Mouse (Mus musculus) megakaryocyte, adult 5-6 weeks (primary cell): ENCODE results near the gene Dyx1c1. TPM values are rescaled to one million over a fixed set of nuclear protein-coding genes. Genes with fewer than 3 reads are reported as not detected.

Experiments used
- ATAC-seq: 2 replicates; pipeline ENCODE4 v1.8.0; 2016; ENCODE audit warnings: mild to moderate bottlenecking, inconsistent platforms; ENCODE audit not compliant: poor library complexity, severe bottlenecking
- total RNA-seq, 2 experiments: library from RNA; stranded (forward) in 1 of 2; stranded (reverse) in 1 of 2; fragments of 153-499, 151-499 nt in 1 of 2; fragments of 221-1000, 200-1000 nt in 1 of 2; gene quantifications; 2 replicates each; pipeline versions ENCODE4 v1.2.3 to v1.2.4; 2015 to 2017

Gene Dyx1c1
- total RNA-seq (2015) (0.25 and 0.68 TPM in 2 replicates), total RNA-seq (2017) (0.18 and 0.33 TPM in 2 replicates)

DNA sequence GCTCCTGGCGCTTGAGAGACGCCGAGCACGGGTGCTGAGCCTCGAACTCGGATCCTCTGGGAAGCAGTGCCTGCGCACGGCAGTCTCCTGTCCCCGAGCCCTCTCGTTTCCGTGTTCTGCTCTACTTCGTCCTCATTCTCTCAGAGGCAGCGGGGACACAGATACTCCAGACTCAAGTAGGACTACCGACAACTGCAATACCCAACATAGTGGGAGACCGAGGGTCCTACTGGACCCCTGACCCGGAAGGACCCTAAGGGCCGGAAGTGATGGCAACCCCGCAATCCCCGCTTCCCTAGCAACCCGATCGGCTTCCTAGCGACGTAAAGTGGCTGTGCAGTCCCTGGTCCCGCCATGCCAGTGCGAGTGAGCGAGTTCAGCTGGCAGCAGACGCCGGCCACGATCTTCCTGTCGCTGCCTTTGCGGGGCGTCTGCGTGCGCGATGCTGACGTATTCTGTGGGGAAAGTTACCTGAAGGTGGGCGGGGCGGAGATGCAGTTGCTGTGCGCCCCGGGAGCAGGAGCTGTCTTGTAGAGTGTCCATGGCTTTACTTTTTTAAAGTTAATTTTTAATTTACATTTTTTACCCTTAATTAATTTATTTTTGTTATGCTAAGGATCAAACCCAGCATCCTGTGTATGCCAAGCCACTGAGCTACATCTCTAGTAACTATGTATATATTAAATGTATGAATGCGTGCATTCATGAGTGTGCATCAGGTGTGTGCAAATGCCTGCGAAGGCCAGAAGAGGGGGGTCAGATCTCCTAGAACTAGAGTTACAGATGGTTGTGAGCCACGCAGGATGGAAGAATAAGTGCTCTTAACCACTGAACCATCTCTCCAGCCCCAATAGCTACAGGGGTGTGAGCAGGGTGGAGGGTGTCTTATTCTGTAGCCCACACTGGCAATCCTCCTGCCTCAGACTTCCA, at the start of gene Dyx1c1, which contains the start of gene Gm44503:
Gene Dyx1c1 (plus strand): TSS at position 265 of the 930 bp plus-strand sequence.
Gene Gm44503 (plus strand): TSS at position 332 of the 930 bp plus-strand sequence.
- peak; percentile 95 for ATAC-seq

DNA sequence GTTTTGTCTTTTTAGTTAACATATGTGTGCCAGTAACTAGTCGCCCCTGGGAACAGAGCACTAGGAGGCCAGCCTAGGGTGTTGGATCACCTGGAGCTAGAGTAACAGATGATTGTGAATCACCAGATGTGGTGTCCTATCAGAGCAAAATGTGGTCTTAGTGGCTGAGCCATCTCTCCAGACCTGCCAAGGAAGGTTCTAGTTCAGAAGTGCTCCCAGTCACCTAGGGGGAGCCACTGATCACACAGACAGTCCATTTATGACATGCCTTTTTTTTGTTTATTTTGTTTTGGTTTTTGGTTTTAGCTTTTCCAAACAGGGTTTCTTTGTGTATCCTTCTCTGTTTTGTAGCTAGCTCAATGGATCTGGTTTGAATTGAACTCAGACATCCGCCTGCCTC, 47.2 kb upstream of the Dyx1c1 start:
- no peak for ATAC-seq

DNA sequence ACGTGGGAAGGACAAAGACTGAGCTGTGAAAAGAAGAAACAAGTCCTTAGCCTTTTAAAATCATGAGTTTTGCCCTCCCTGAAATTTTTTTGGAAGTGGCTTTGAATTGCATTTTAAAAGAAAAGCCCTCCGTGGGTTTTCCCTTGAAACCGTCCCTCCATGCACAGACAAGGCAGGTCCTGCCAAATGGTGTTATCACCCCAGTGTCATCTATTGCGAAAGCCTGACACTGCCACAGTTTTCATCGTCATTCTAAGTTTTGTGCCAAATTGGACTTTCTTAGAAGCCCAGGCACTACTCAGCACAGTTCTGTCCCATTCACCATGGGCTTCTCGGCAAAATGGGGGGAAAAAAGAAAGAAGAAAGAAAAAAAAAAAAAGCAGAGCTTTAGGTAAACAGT, 45.0 kb upstream of the Dyx1c1 start:
- no peak for ATAC-seq

DNA sequence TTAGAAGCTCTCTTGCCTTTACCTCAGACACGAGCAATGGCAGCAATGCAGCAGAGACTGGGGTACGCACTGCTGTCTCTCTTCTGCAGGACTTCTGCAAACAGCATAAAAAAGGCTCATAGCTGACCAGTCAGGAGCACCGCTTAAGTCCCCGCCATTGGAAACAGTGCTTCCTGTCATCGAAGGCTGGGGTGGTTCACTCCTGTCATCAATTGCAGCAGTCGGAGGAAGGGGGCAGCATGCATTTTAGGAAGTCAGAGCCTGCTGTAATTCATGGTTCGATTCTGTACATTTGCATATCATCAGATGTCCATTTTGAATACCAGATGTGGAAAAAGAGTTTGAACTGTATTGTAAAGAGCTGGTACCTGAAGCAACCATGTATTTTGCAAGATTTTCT, 42.9 kb upstream of the Dyx1c1 start:
- no peak for ATAC-seq

DNA sequence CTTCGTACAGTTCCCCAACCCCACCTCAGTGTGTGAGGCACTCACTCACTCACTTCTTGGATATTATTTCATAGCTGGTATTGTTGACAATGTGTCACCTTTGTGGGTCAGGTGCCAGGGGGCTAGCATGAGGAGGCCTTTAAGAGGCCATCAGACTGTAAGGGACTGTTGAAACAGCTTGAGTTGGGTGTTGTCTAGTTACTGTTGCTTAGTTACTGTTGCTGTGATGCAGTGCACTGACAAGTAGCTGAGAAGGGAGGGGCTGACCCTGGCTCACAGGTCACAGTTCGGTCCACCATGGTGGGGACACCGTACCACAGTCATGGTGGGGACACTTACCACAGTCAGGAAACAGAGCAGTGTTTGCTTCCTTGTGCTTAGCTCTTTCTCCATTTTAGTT, 35.5 kb upstream of the Dyx1c1 start:
- no peak for ATAC-seq

DNA sequence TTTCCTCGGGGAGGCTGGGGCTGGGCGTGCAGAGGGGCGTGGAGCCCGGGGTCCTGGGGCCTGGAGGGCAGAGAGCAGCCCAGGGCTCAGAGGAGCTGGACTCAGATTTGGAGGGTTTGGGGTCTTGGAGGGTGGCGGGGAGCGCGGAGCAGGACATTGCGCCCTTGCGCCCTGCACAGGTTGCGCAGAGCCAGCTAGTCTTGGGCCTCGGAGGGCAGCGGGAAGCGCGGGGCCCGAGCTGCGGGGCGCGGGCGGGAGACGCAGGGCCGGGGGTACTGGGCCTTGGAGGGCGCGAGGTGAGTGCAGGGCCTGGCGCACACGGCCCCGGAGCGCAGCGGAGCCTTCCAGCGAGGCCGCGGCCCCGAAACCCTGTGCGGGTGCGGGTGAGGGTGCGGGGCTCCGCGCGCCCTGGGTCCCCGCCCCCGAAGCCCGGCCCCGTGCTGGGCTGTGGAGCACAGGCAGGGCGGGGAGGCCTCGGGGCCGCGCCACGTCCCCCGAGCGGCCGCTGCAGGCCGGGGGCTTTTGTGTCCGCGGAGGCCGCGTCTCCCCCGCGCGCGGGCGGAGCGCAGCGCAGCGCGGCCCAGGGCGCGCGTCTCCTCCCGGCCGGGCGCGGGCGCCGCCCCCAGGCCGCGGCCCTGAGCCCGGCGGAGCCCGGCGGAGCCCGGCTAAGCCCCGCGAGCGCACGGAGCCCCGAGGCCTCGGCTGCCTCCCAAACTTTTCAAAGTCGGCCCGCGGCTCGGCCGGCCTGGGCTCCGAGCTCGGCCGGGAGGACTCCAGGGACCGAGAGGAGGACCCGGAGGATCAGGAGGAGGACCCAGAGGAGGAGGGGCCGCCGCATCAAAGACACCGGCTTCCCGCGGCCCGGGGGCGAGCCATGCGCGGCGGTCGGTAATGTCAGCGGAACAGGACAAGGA, 33.3 kb upstream of the Dyx1c1 start, which contains the start of gene Pygo1:
Gene Pygo1 (plus strand): TSS at position 625 of the 914 bp plus-strand sequence.
- ATAC-seq = no peak

DNA sequence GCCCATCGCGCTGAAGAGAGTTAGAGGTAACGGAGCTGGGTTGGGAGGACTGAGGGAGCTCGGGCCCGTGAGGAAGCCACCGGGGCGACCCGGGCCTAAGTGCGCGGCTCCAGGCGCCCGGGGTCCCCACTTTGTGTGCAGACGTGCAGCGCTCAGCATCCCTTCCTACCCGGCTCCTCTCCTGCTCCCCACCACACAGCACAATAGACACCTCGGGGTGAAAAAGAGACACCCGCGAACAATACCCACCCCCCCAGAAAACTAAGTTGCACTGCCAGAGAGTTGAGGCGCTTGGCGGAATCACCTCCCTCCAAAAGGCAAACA, 32.7 kb upstream of the Dyx1c1 start:
- ATAC-seq = no peak

DNA sequence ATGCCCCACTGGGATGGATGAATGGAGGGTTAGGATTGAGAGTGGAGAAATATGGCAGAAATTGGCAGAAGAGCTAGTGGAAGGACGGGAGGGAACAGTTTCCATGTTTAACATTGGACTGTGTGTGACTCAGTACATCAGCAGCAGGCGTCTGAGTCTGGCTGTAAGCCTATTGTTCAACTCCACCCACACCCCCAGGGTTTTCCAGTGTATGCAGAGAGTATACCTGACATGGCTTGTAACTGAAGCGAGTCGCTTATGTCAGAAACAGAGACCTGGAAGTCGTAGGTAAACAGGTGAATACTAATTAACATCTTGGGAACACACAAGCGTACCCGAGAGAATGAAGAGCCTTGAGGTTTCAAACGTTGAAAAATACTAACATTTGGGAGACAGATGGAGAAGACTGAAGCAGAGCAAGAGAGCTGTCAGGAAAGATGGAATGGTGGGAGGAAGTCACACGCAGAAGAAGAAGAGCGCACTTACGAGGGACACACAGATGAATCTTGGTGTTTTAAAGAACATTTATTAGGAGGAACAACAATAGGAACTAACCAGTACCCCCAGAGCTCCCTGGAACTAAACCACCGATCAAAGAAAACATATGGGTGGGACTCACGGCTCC, 27.3 kb upstream of the Dyx1c1 start:
- ATAC-seq = no peak

DNA sequence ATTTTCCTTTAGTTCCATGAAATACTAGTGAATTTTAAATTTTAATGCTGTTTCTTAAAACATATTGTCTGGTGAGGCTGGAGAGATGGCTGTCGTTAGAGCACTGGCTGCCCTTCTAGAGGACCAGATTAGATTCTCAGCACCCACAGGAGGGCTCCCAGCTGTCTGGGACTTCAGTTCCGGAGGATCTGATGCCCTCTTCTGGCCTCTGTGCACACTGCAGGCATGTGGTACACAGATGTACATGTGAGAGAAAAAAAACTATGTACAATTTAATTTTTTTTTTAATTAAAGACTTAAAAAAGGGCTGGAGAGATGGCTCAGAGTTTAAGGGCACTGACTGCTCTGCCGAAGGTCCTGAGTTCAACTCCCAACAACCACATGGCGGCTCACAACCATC, 23.3 kb upstream of the Dyx1c1 start:
- no peak for ATAC-seq

DNA sequence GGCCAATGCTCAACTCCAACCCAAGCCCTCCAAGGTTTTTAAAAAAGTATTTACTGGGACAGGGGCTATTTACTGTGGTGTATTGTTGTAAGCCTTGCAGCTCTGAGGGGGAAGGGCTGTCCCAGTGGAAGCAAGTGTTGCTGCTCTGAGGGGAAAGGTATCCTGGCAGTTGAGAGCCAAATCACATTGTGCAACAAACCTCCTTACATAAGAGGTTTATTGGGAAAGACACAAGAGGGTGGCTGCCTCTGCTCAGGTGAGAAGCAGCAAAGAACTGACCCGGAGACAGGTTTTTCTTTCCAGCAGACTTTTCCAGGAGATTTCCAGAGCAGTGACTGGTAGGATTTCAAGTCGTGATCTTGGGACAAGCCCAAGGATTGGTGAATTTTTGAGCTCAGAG, 22.3 kb upstream of the Dyx1c1 start:
- ATAC-seq = no peak

DNA sequence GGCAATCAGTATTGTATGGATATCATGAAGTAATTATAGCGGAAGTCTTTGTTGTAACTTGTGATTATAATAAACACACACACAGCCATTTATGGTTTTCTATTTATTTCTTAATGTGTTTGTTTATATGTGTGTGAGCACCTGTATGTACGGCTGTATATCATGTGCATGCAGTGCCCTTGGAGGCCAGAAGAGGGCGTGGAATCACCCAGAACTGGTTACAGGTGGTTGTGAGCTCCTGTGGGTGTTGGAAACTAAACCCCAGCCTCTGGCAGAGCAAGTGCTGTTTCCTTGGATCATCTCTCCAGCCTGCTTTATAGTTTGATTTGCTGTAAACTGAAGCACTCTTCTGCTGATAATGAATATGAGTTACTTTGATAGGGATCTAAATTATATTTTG, 15.2 kb upstream of the Dyx1c1 start:
- no peak for ATAC-seq

DNA sequence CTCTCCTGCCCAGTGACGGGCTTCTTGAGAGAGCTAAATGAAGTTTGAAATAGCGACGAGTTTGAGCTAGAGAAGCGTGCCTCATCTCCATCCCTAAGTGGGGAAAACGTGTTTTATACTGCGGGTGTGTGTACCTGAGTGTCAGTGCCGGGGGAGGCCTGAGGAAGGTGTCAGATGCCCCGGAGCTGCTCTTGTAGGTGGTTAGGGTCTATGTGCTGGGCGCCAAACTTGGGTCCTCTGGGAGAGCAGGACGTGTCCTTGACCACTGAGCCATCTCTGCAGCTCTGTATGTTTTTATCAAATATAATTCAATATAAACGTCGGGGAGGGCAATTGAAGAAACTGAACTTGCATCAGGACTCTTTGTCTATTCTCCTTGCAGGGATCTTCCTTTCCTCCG, 14.3 kb upstream of the Dyx1c1 start:
- no peak for ATAC-seq

DNA sequence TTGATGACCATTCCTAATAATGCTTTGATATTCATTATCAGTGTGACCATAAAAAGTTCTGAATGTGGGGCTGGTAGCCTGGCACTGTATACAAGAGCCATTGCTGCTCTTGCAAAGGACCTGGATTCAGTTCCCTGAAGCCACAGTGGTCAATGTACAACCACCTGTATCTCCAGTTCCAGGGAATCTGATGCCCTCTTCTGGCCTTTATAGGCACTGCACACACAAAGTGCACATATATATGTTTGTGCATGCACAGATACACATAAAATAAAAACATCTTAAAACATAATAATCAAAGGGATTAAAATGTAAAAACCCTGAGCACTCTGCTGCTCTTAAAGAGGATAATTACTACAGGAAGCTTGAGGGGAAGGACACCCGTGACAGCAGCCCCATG, 11.6 kb upstream of the Dyx1c1 start:
- no peak for ATAC-seq

DNA sequence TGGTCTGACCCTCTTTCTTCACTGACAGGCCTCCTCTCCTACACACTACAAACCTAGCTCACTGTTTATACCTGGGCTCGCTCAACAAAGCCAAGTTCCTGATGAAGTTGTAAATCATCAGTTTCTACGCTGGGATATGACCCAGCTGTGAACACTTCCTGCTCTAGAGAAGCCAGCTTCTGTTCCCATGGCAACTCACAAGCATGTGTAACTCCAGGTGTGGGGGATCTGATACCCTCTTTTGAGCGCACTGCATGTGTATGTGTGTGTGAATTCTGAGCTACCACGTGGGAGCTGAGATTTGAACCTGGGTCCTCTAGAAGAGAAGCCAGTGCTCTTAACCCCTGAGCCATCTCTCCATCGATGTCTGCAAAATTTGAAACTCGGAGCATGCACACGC, 9.0 kb upstream of the Dyx1c1 start:
- no peak for ATAC-seq

DNA sequence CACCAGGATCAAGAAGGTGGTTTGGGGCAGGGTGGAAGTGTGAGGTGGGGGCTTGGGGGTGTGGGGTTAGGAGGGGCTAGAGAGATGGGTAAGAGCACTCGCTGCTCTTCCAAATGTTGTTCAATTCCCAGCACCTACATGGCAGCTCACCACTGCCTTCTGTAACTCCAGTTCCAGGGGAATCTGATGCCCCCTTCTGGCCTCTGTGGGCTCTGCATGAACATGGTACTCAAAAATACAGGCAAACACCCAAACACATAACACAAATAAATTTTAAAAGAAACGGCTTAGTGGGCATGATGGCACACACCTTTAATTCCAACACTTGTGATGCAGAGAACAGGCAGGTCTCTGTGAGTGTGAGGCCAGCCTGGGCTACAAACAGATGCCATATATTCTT, 3.8 kb upstream of the Dyx1c1 start:
- no peak for ATAC-seq

DNA sequence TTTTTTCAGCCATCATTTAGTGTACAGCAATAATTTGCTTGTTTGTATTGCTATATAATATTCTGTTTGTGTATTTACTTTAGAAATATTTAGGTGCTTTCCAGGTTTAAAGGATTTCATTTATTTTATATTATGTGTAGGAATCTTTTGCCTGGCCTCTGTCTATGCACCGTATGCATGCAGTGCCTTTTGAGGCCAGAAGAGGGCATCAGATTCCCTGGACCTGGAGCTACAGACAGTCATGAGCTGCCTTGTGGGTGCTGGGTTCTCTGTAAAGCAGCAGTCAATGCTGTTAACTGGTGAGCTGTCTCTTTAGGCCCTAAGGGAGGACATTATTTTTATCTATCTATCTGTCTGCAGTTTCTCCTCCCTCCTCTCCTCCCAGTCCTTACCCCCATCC, 3.0 kb upstream of the Dyx1c1 start:
- ATAC-seq = peak; percentile 59

DNA sequence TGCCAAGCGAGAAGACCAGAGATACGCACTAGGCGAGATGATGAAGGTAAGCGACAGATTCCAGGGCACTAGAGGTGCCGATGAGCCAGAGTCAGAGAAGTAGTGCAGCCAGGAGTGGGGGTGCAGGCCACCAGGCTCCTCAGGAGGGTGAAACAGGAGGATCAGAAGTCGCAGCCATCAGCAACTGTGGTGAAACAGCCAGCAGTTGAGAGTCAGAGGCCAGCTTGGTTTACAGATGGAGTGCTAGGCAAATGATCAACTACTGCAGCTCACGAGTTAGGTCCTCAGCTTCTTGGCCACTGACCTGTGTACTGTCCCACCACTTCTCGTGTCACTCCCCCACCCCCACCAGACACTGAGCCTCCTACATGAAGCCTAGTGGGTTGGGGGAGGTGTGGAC, 2.8 kb downstream of the Dyx1c1 start:
- ATAC-seq = no peak

DNA sequence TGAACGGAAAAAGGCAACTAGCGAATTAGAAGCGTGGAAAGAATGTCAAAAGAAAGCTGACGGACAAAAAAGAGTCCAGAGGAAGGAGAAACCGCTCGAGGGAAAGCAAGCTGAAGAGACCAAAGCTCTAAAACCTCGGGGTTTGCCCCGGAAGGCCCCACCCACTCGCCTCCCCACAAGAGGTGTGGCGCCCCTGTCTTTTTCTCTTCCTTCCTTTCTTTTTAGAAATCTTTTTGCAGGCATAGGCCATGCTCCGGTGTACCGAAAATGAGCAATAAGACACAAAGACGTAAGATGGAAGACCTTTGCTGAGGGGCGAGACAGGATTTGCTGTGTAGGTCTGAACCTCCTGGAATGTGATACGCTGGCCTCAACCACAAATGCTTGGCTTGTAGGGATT, 3.4 kb downstream of the Dyx1c1 start:
- no peak for ATAC-seq

DNA sequence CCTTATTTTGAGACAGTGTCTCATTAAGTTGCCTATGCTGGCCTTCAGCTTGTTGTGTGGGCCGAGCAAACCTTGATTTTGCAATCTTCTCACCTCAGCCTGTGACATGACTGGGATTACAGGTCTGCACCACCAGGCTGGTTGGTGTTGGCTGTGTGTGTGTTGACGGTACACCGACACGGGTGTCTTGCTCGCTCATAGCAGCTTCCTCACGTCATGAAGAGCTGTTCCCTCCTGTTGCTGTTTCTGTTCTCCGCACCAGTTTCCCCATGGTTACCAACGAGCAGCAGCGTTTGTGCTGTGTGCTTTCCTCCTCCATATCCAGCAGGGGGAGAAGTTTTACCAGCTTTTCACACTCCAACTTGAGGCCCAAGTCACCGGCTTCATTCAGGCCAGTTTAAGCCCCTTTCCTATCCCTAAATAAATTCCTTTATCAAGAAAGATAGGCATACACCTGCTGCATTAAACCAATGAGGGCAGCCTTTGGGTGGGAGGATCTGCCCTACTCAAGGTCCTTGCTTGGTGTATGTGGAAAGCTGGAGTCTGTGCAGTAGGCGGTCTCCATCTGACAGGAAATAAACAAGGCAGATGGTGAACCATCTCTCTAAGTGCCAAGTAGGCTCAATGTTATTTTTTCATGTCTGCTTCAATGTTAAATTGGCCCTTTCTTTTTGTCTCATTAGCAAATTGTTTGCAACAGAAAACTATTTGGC, 9.9 kb downstream of the Dyx1c1 start:
- ATAC-seq = peak; percentile 81

DNA sequence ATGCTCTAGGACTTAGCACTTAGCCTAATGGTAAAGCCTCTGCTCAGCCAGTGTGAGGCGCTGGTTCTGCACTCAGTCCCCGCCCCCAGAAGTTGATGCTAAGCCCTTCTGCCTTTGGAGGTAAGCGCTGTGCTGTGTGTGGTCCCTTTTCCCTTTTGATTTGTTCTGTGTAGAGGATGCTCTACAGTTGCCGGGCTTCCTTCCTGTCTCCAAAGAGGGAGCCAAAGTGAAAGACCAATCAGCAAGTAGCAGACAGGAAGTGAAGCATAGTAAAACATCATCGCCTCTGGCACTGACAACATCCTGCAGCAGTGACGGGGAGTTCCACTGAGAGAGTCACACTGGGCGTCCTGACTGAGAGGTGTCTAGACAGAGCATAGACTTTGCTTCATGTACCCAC, 11.3 kb downstream of the Dyx1c1 start:
- ATAC-seq = peak; percentile 54

DNA sequence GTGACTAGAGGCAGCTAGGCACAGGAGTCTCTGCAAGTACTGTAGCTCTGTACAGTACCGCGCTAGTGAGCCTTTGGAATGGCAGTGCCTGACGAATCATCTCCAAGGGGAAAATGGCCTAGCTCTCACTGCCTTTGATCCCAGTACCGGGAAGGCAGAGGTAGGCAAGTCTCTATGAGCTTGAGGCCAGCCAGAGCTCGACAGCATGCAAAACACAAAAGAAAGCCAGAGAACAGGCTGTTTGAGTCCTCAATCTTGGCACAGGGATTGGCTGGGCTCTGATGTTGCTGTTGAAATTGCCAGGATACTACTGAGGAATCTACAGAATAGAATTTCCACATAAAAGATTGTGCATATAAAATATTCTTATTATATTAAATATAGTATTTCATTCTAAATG, 13.8 kb downstream of the Dyx1c1 start:
- ATAC-seq = no peak
